Comparison of ENCODE assay signal across 27 mouse cellular contexts in the genomic region with DNA sequence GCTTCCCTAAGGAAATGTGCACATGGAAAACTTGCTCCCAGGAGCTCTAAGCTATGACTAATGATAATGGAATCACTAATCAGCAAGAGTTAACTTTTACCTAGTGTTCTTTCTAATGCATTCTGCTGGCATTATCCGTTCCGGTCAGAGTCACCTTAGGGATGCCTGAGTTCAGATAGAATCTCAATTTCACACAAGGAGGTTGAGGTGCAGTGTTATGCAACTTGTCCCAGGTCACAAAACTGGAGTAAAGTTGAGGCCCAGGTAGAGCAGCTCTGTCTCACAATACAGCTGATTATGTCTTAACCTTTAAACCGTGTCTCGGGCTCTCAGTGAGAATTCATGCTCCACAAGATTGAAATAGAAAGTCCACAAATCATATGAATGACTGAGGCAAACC.
DNase-seq lines count a peak whose midpoint lies in the region; ATAC-seq and TF ChIP-seq lines count a peak whose summit lies in the region.
"Had no signal": no experiment of that assay in that cellular context is flagged by ENCODE, and none has a peak within 500 bp of the region (broad histone marks: within the 10 kb centered on the region; RNA-seq: fewer than 3 reads in every experiment).

No protein-coding gene starts in this region.

- peak; percentile 79 for DNase-seq in kidney, adult 9 months
- peak; percentile 94 for DNase-seq in gonadal fat pad, adult 2 months (ENCODE audit: low read depth)
- DNase-seq in stomach, postnatal 0 days (ENCODE audit: low spot score) = no peak
- DNase-seq: adrenal gland, adult 8-10 months; cerebellum, adult 11 months; cerebellum, adult 9-10 months; cerebellum, postnatal 36 days; gastrocnemius, adult 2 months; gastrocnemius, postnatal 36 days; heart, adult 2 months; heart, postnatal 4 days; lung, embryonic 14.5 days; lung, postnatal 14 days; midbrain, embryonic 14.5 days; thymus, postnatal 25 days had no signal

- H3K4me2 ChIP-seq in kidney, embryonic 15.5 days = no peak overlapping the region
- H3K4me2 ChIP-seq in stomach, postnatal 0 days (replicated peaks; ENCODE audit: low read depth) = no peak overlapping the region
- H3K4me2 ChIP-seq: embryonic facial prominence, embryonic 13.5 days; heart, embryonic 12.5 days; hindbrain, embryonic 13.5 days; limb, embryonic 15.5 days; lung, embryonic 14.5 days; stomach, embryonic 15.5 days had no signal

- peaks cover 4% of the 10 kb centered on the region; the same call in 1 of the 2 replicates for H3K4me1 ChIP-seq in kidney, embryonic 15.5 days
- H3K4me1 ChIP-seq in brown adipose tissue, adult 24 weeks (ENCODE audit: control insufficient read depth, insufficient read depth, insufficient read length, low read length) = peaks cover 40% of the 10 kb centered on the region
- H3K4me1 ChIP-seq in stomach, postnatal 0 days (replicated peaks; ENCODE audit: control insufficient read depth, insufficient read depth) = no peaks in the 10 kb centered on the region; the same call in 1 of the 2 replicates
- H3K4me1 ChIP-seq: stomach, embryonic 15.5 days had no signal

- TF ChIP-seq EP300 in stomach, postnatal 0 days (optimal IDR thresholded peaks at IDR 0.05) = no peak

- TF ChIP-seq CTCF in stomach, postnatal 0 days (IDR thresholded peaks at IDR 0.05; ENCODE audit: low read depth) = no peak

- H3K27me3 ChIP-seq in kidney, embryonic 15.5 days = no peaks in the 10 kb centered on the region
- no peaks in the 10 kb centered on the region for H3K27me3 ChIP-seq in stomach, postnatal 0 days (ENCODE audit: control insufficient read depth, insufficient read depth, low read length)
- H3K27me3 ChIP-seq: CH12.LX; embryonic facial prominence, embryonic 13.5 days; heart, embryonic 12.5 days; hindbrain, embryonic 13.5 days; limb, embryonic 15.5 days; stomach, embryonic 15.5 days had no signal

- H3K27ac ChIP-seq in kidney, embryonic 15.5 days = no peak overlapping the region
- H3K27ac ChIP-seq in brown adipose tissue, adult 24 weeks (replicated peaks; ENCODE audit: low read depth, low read length) = peak overlapping the region; percentile 91
- no peak overlapping the region for H3K27ac ChIP-seq in stomach, postnatal 0 days (replicated peaks)
- H3K27ac ChIP-seq: embryonic facial prominence, embryonic 13.5 days; hindbrain, embryonic 13.5 days; limb, embryonic 10.5 days; limb, embryonic 15.5 days; liver, embryonic 14.5 days; stomach, embryonic 15.5 days had no signal

- 65% methylated on average over 4 of the region's 4 CpGs for WGBS in kidney, embryonic 15.5 days
- WGBS in stomach, postnatal 0 days = 67% methylated on average over 4 of the region's 4 CpGs

- no peak overlapping the region for H3K9ac ChIP-seq in kidney, embryonic 15.5 days
- no peak overlapping the region for H3K9ac ChIP-seq in stomach, postnatal 0 days (ENCODE audit: low read length)
- H3K9ac ChIP-seq: embryonic facial prominence, embryonic 13.5 days; heart, embryonic 12.5 days; hindbrain, embryonic 13.5 days; limb, embryonic 15.5 days; liver, embryonic 14.5 days; lung, embryonic 14.5 days; stomach, embryonic 15.5 days had no signal

- ATAC-seq in kidney, embryonic 15.5 days (replicated peaks; ENCODE audit: low FRiP score) = no peak
- ATAC-seq in stomach, postnatal 0 days (ENCODE audit: low FRiP score, low TSS enrichment) = peak; percentile 65
- ATAC-seq in activated CD4-positive, CD25-positive, alpha-beta regulatory T cell, adult 4 months = no peak
- ATAC-seq: forebrain, embryonic 16.5 days had no signal

- H3K9me3 ChIP-seq in kidney, embryonic 15.5 days (replicated peaks) = no peaks in the 10 kb centered on the region
- no peaks in the 10 kb centered on the region for H3K9me3 ChIP-seq in stomach, postnatal 0 days (ENCODE audit: control insufficient read depth, low read length)
- H3K9me3 ChIP-seq: embryonic facial prominence, embryonic 13.5 days; heart, embryonic 12.5 days; hindbrain, embryonic 13.5 days; limb, embryonic 10.5 days; limb, embryonic 15.5 days; stomach, embryonic 15.5 days had no signal

- no peak overlapping the region for H3K4me3 ChIP-seq in kidney, embryonic 15.5 days (replicated peaks)
- H3K4me3 ChIP-seq in brown adipose tissue, adult 24 weeks (ENCODE audit: insufficient read depth, low read depth, low read length) = no peak overlapping the region
- no peak overlapping the region for H3K4me3 ChIP-seq in stomach, postnatal 0 days (ENCODE audit: low read depth, low read length)
- H3K4me3 ChIP-seq: embryonic facial prominence, embryonic 13.5 days; gastrocnemius, adult 2 months; heart, adult 2 months; heart, embryonic 12.5 days; hindbrain, embryonic 13.5 days; limb, embryonic 10.5 days; limb, embryonic 15.5 days; stomach, embryonic 15.5 days had no signal

- H3K36me3 ChIP-seq in kidney, embryonic 15.5 days = no peaks in the 10 kb centered on the region
- no peaks in the 10 kb centered on the region for H3K36me3 ChIP-seq in stomach, postnatal 0 days (ENCODE audit: control insufficient read depth, insufficient read depth, low read length)
- H3K36me3 ChIP-seq: embryonic facial prominence, embryonic 13.5 days; heart, embryonic 12.5 days; hindbrain, embryonic 13.5 days; limb, embryonic 10.5 days; limb, embryonic 15.5 days; stomach, embryonic 15.5 days had no signal
